Mouse (Mus musculus): ENCODE measurements around the gene Sct. TPM values are rescaled to one million over a fixed set of nuclear protein-coding genes. Genes with fewer than 3 reads are reported as not detected.
A peak's percentile ranks its signal among the peaks of the same experiment; 100 is the strongest.

Gene Sct
- polyA plus RNA-seq, 1 experiment from 2014 or later: 23.2 TPM

DNA sequence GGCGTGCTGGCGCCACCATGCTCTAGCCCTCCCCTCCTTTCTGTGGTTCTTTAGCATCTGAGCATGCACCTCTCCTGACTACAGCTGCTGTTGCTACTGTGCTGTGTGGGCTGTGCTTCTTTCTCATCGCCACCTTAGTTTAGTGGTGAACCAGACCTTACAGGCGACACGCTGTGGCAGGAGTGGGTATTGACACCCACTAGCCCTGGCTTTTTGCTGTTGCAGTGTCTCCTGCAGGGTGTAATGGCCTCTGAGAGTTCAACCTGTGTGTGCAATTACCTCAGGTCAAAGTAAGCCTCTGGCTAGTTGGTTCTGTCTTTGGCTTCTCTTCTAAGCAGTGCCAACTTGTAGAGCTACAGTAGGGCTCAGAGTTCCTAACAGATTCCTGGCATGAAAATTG, 37.0 kb upstream of the Sct start:
- H3K36me3 ChIP-seq (ENCODE audit: control insufficient read depth, insufficient read depth, low read length): peaks cover 31% of the 10 kb centered on the region
- ATAC-seq (ENCODE audit: insufficient read depth, low FRiP score): peak; percentile 53; the same call in 1 of the 2 replicates
- H3K4me3 ChIP-seq (replicated peaks; ENCODE audit: low read length): no peak overlapping the region
- WGBS: 78% methylated on average over 5 of the region's 5 CpGs
- H3K27me3 ChIP-seq (ENCODE audit: control insufficient read depth, insufficient read depth, low read length): no peaks in the 10 kb centered on the region
- H3K4me1 ChIP-seq (ENCODE audit: control insufficient read depth, insufficient read depth, low read length): no peaks in the 10 kb centered on the region
- no peak overlapping the region for H3K27ac ChIP-seq (ENCODE audit: low read length)
- H3K9me3 ChIP-seq (replicated peaks; ENCODE audit: control insufficient read depth, low read length): no peaks in the 10 kb centered on the region
- H3K4me2 ChIP-seq (ENCODE audit: low read depth, low read length): no peak overlapping the region
- H3K9ac ChIP-seq (ENCODE audit: low read length): no peak overlapping the region

DNA sequence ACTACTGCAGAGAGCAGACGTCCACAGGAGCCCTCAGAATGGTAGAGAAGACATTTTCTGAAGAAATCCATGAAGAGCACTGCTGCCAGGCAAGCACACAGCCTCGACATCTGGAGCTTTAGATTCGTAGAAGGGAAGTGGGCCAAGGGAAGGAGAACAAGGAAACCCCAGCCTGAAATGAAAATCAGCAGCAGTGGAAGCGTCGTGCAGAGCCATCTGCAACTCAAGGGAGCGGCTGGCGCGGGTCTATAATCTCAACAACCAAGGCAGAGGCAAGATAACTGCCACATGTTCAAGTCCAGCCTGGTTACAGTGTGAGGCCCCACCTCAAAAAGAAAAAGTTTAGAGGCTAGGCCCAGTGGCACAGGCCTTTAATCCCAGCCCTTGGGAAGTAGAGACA, 36.1 kb upstream of the Sct start:
- Histone ChIP-seq H3K36me3 (ENCODE audit: control insufficient read depth, insufficient read depth, low read length) (peaks cover 28% of the 10 kb centered on the region), H3K4me2 (ENCODE audit: low read depth, low read length) (no peak overlapping the region), H3K27ac (ENCODE audit: low read length) (no peak overlapping the region), H3K27me3 (ENCODE audit: control insufficient read depth, insufficient read depth, low read length) (no peaks in the 10 kb centered on the region), H3K4me1 (ENCODE audit: control insufficient read depth, insufficient read depth, low read length) (no peaks in the 10 kb centered on the region), H3K9me3 (replicated peaks; ENCODE audit: control insufficient read depth, low read length) (no peaks in the 10 kb centered on the region), H3K4me3 (replicated peaks; ENCODE audit: low read length) (no peak overlapping the region), H3K9ac (ENCODE audit: low read length) (no peak overlapping the region)
- no peak for ATAC-seq (ENCODE audit: insufficient read depth, low FRiP score)
- WGBS: 87% methylated on average over 8 of the region's 8 CpGs

GRCm38 (mm10) chr7:141314416-141314815, 35.5 kb upstream of the Sct start:
- Histone ChIP-seq H3K4me1 (ENCODE audit: control insufficient read depth, insufficient read depth, low read length) (no peaks in the 10 kb centered on the region), H3K4me2 (ENCODE audit: low read depth, low read length) (no peak overlapping the region), H3K27ac (ENCODE audit: low read length) (no peak overlapping the region), H3K36me3 (ENCODE audit: control insufficient read depth, insufficient read depth, low read length) (peaks cover 26% of the 10 kb centered on the region), H3K27me3 (ENCODE audit: control insufficient read depth, insufficient read depth, low read length) (no peaks in the 10 kb centered on the region), H3K9ac (ENCODE audit: low read length) (no peak overlapping the region), H3K9me3 (replicated peaks; ENCODE audit: control insufficient read depth, low read length) (no peaks in the 10 kb centered on the region), H3K4me3 (replicated peaks; ENCODE audit: low read length) (no peak overlapping the region)
- 93% methylated on average over 2 of the region's 2 CpGs for WGBS
- no peak for ATAC-seq (ENCODE audit: insufficient read depth, low FRiP score)

DNA sequence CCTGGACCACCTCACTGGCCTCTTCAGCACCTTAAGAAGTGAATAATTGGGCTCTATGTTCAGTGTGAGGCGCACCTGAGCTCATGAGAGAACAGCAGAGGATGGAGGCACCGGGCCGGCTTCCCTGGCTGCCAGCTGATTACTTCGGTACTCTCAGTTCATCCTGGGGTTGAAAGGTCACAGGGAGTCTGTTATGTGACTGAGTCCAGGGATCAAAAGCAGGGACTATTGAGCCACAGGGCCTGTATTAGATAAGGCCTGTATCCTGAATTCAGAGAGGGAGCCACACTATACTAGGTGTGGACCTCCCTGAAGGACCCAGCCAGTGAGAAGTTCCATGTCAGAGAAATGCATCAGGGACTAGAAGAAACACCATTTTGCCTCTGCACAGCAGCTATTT, 25.6 kb upstream of the Sct start:
- H3K9me3 ChIP-seq (replicated peaks; ENCODE audit: control insufficient read depth, low read length): no peaks in the 10 kb centered on the region
- H3K4me2 ChIP-seq (ENCODE audit: low read depth, low read length): no peak overlapping the region
- no peaks in the 10 kb centered on the region for H3K27me3 ChIP-seq (ENCODE audit: control insufficient read depth, insufficient read depth, low read length)
- H3K4me3 ChIP-seq (replicated peaks; ENCODE audit: low read length): no peak overlapping the region
- ATAC-seq (ENCODE audit: insufficient read depth, low FRiP score): no peak
- H3K4me1 ChIP-seq (ENCODE audit: control insufficient read depth, insufficient read depth, low read length): no peaks in the 10 kb centered on the region
- H3K27ac ChIP-seq (ENCODE audit: low read length): no peak overlapping the region
- no peak overlapping the region for H3K9ac ChIP-seq (ENCODE audit: low read length)
- H3K36me3 ChIP-seq (ENCODE audit: control insufficient read depth, insufficient read depth, low read length): peaks cover 33% of the 10 kb centered on the region
- 85% methylated on average over 4 of the region's 4 CpGs for WGBS

- 0 out of 2 replicates have a peak overlapping the region, but pooled peaks have one; percentile 20 for H3K27ac ChIP-seq (ENCODE audit: low read length)
- WGBS: 85% methylated on average over 1 of the region's 1 CpGs
Measured at GRCm38 (mm10) chr7:141302702-141303268, 23.9 kb upstream of the Sct start.

GRCm38 (mm10) chr7:141301386-141301785, 22.5 kb upstream of the Sct start:
- Histone ChIP-seq H3K36me3 (ENCODE audit: control insufficient read depth, insufficient read depth, low read length) (peaks cover 17% of the 10 kb centered on the region; the same call in 1 of the 2 replicates), H3K4me3 (replicated peaks; ENCODE audit: low read length) (no peak overlapping the region), H3K4me2 (ENCODE audit: low read depth, low read length) (no peak overlapping the region), H3K9ac (ENCODE audit: low read length) (no peak overlapping the region), H3K9me3 (replicated peaks; ENCODE audit: control insufficient read depth, low read length) (no peaks in the 10 kb centered on the region), H3K27me3 (ENCODE audit: control insufficient read depth, insufficient read depth, low read length) (no peaks in the 10 kb centered on the region), H3K4me1 (ENCODE audit: control insufficient read depth, insufficient read depth, low read length) (no peaks in the 10 kb centered on the region), H3K27ac (ENCODE audit: low read length) (no peak overlapping the region)
- ATAC-seq (ENCODE audit: insufficient read depth, low FRiP score): no peak
- WGBS: 94% methylated on average over 9 of the region's 9 CpGs

More at GRCm38 (mm10) chr7:141302702-141303268, 23.9 kb upstream of the Sct start:
- H3K9ac ChIP-seq (ENCODE audit: low read length): no peak overlapping the region
- no peaks in the 10 kb centered on the region for H3K4me1 ChIP-seq (ENCODE audit: control insufficient read depth, insufficient read depth, low read length)
- H3K4me2 ChIP-seq (ENCODE audit: low read depth, low read length): no peak overlapping the region
- H3K9me3 ChIP-seq (replicated peaks; ENCODE audit: control insufficient read depth, low read length): no peaks in the 10 kb centered on the region
- H3K27me3 ChIP-seq (ENCODE audit: control insufficient read depth, insufficient read depth, low read length): no peaks in the 10 kb centered on the region
- no peak overlapping the region for H3K4me3 ChIP-seq (replicated peaks; ENCODE audit: low read length)
- H3K36me3 ChIP-seq (ENCODE audit: control insufficient read depth, insufficient read depth, low read length): peaks cover 23% of the 10 kb centered on the region
- ATAC-seq (ENCODE audit: insufficient read depth, low FRiP score): no peak

GRCm38 (mm10) chr7:141299175-141299574, 20.2 kb upstream of the Sct start:
- Histone ChIP-seq H3K9me3 (replicated peaks; ENCODE audit: control insufficient read depth, low read length) (no peaks in the 10 kb centered on the region), H3K4me2 (ENCODE audit: low read depth, low read length) (no peak overlapping the region), H3K36me3 (ENCODE audit: control insufficient read depth, insufficient read depth, low read length) (peaks cover 8% of the 10 kb centered on the region; the same call in 1 of the 2 replicates), H3K4me1 (ENCODE audit: control insufficient read depth, insufficient read depth, low read length) (no peaks in the 10 kb centered on the region), H3K4me3 (replicated peaks; ENCODE audit: low read length) (no peak overlapping the region), H3K9ac (ENCODE audit: low read length) (no peak overlapping the region), H3K27me3 (ENCODE audit: control insufficient read depth, insufficient read depth, low read length) (peaks cover 15% of the 10 kb centered on the region), H3K27ac (ENCODE audit: low read length) (no peak overlapping the region)
- ATAC-seq (ENCODE audit: insufficient read depth, low FRiP score): no peak
- 94% methylated on average over 8 of the region's 8 CpGs for WGBS

DNA sequence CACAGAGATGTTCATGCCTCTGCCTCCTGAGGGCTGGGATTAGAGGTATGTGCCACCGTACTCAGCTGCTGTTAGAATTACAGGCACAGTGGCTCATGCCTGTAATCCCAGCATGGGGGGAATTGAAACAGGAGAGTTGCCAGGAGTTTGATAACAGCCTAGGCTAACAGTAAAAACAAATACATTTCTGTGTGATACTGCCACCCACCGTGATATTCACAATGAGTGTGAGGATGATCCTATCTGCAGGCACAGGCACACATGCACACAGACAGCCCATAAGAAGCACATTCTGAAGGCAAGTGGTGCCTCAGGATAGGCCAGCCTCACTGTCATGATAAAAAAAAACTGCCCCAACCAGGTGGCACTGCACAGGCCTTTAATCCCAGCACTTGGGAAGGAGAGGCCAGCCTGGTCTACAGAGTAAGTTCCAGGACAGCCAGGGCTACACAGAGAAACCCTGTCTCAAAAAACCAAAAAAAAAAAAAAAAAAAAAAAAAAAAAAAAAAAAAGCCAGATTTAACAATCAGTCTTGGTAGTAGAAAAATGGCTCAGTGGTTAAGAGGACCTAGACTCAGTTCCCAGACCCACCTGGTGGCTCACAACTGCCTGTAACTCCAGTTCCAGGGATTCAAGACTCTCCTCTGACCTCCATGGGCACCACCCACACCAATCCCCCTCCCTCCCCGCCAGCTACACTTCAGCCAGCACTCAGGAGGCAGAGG, 19.2 kb upstream of the Sct start:
- ATAC-seq (ENCODE audit: insufficient read depth, low FRiP score): no peak
- peaks cover 8% of the 10 kb centered on the region; the same call in 1 of the 2 replicates for H3K36me3 ChIP-seq (ENCODE audit: control insufficient read depth, insufficient read depth, low read length)
- H3K9me3 ChIP-seq (replicated peaks; ENCODE audit: control insufficient read depth, low read length): no peaks in the 10 kb centered on the region
- no peak overlapping the region for H3K4me2 ChIP-seq (ENCODE audit: low read depth, low read length)
- H3K9ac ChIP-seq (ENCODE audit: low read length): no peak overlapping the region
- H3K27me3 ChIP-seq (ENCODE audit: control insufficient read depth, insufficient read depth, low read length): peaks cover 26% of the 10 kb centered on the region
- H3K4me1 ChIP-seq (ENCODE audit: control insufficient read depth, insufficient read depth, low read length): peaks cover 6% of the 10 kb centered on the region; the same call in 1 of the 2 replicates
- H3K27ac ChIP-seq (ENCODE audit: low read length): no peak overlapping the region
- no peak overlapping the region for H3K4me3 ChIP-seq (replicated peaks; ENCODE audit: low read length)
- WGBS: 68% methylated on average over 3 of the region's 3 CpGs

DNA sequence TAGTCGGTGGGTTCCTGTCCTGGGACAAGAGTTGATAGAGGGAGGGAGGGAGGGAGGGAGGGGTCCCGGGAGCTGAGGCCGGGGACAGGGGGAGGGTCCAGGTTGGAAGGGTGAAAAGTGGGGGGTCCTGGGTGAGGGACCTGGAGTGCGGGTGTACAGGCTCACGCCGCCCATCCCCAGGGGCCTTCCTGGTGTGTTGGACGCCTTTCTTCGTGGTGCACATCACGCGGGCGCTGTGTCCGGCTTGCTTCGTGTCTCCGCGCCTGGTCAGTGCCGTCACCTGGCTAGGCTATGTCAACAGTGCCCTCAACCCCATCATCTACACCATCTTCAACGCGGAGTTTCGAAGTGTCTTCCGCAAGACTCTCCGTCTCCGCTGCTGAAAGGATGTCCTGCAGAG, 15.5 kb upstream of the Sct start:
- H3K9ac ChIP-seq (ENCODE audit: low read length): peak overlapping the region; percentile 58
- H3K4me3 ChIP-seq (replicated peaks; ENCODE audit: low read length): peak overlapping the region; percentile 44
- no peak for ATAC-seq (ENCODE audit: insufficient read depth, low FRiP score)
- H3K36me3 ChIP-seq (ENCODE audit: control insufficient read depth, insufficient read depth, low read length): 0 out of 2 replicates have a peak, but pooled peaks cover 3% of the 10 kb centered on the region
- WGBS: 7% methylated on average over 22 of the region's 22 CpGs
- H3K27ac ChIP-seq (ENCODE audit: low read length): no peak overlapping the region
- no peaks in the 10 kb centered on the region for H3K9me3 ChIP-seq (replicated peaks; ENCODE audit: control insufficient read depth, low read length)
- H3K4me1 ChIP-seq (ENCODE audit: control insufficient read depth, insufficient read depth, low read length): peaks cover 6% of the 10 kb centered on the region; the same call in 1 of the 2 replicates
- H3K4me2 ChIP-seq (ENCODE audit: low read depth, low read length): peak overlapping the region; percentile 66
- peaks cover 38% of the 10 kb centered on the region for H3K27me3 ChIP-seq (ENCODE audit: control insufficient read depth, insufficient read depth, low read length)

All from stomach, embryonic 16.5 days (tissue).